Mouse (Mus musculus): Measurements from ENCODE around the gene Chid1. TPM values are rescaled to one million over a fixed set of nuclear protein-coding genes. Genes with fewer than 3 reads are reported as not detected.

Chid1 gene
- polyA plus RNA-seq (2015; fragmentation: Nextera tagmentation; extraction: Ambion mirVana), result 25.2 and 27.9 TPM in 2 replicates

DNA sequence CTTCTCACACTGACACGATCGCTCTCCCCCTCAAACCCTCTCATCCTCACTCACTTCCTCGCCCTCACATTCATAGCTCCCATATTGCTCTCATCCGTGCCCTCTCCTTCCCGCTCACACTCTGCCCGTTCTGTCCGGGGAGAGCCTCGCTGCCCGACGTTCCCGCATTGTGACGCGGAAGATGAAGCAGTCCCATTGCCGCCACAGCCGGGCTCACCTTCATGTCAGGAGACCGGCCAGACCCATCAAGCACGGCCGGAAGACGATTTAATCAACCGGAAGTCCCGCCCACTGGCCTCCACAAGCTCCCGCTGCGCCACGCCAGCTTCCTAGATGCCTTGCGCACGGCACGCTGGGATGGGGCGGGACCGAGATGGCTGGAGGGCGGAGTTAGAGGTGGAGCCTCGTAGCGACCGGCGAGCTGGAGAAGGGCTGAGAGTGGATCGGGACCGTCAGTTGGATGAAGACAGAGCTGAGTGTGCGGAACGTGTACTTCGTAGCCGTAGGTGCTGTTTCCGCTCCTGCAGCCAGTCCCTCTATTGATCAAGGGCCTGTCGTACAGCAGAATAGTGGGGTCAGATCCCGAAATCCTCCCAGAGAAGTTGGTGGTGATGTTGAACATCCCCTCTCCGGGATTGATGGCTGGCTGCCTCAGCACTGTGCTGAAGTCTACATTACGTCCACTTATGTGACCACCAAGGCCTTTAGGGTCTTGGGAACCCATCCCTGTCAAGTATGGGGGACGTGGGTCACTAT is at the start of gene Chid1:
Gene Chid1, minus strand, starts transcription at position 302 of the 756 bp plus-strand sequence.
- peak; percentile 89 for ATAC-seq (ENCODE audit: insufficient read depth)
- H3K4me3 ChIP-seq (replicated peaks), result peak within 1 kb of the TSS; percentile 71
- WGBS (ENCODE audit: insufficient replicate concordance), result 1% methylated on average over 46 of the region's 46 CpGs

DNA sequence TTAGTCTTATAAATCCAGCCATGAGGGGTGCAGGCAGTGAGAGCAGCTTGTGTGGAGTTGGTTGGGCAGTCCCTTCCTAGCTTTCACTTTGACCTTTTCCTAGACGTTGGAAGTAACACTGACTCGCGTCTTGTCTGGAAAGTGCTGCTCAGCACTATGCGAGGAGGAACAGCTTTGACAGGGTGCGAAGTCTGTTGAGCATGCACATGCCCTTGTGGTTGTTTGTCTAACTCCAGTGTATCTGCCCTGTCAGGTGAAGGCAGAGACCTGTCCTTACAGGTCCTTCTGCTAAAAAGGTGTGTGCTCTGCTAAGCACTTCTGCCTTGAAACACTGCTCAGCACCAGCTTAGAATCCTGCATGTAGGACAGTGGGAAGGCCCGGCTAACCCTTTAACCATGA is 49.2 kb upstream of the Chid1 start:
- H3K9ac ChIP-seq, result no peak overlapping the region
- H3K4me2 ChIP-seq, result no peak overlapping the region
- peaks cover 59% of the 10 kb centered on the region for H3K4me1 ChIP-seq (replicated peaks)
- H3K4me3 ChIP-seq (replicated peaks), result no peak overlapping the region
- no peaks in the 10 kb centered on the region for H3K9me3 ChIP-seq (replicated peaks)
- H3K36me3 ChIP-seq (replicated peaks), result peaks cover 45% of the 10 kb centered on the region
- H3K27ac ChIP-seq (replicated peaks), result peak overlapping the region; percentile 16; the same call in 1 of the 2 replicates
- H3K27me3 ChIP-seq, result no peaks in the 10 kb centered on the region
- 85% methylated on average over 6 of the region's 6 CpGs for WGBS (ENCODE audit: insufficient replicate concordance)
- no peak for ATAC-seq (ENCODE audit: insufficient read depth)

More for the DNA sequence above, at the start of gene Chid1:
- Histone ChIP-seq H3K9ac (peak within 1 kb of the TSS; percentile 72), H3K4me2 (peak within 1 kb of the TSS; percentile 90), H3K27ac (replicated peaks) (peak within 1 kb of the TSS; percentile 83), H3K4me1 (replicated peaks) (peaks cover 36% of the 10 kb centered on the region), H3K27me3 (no peaks in the 10 kb centered on the region), H3K9me3 (replicated peaks) (no peaks in the 10 kb centered on the region), H3K36me3 (replicated peaks) (0 out of 2 replicates have a peak, but pooled peaks cover 3% of the 10 kb centered on the region)

DNA sequence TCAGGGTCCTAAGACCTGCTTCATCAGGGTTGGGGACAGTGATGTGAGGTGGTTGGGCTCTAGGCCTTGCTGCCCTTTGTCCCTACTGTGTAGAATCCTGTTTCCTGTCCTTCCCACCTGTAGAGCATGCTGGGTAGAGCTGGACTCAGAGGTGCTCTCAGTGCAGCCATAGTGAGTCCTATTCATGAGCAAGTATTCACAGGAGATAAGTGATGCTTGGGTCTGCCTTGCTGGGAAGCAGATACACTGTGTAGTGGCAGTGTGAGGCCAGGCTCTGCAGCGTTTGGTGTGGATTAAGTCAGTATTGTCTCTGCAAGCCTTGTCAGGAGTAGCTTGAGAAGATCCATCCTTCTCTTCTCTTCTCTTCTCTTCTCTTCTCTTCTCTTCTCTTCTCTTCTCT is 46.2 kb upstream of the Chid1 start:
- peak overlapping the region; percentile 61 for H3K9ac ChIP-seq
- ATAC-seq (ENCODE audit: insufficient read depth), result peak; percentile 72
- H3K4me3 ChIP-seq (replicated peaks), result peak overlapping the region; percentile 30
- peak overlapping the region; percentile 95 for H3K27ac ChIP-seq (replicated peaks)
- H3K4me1 ChIP-seq (replicated peaks), result peaks cover 81% of the 10 kb centered on the region
- peaks cover 28% of the 10 kb centered on the region for H3K36me3 ChIP-seq (replicated peaks)
- no peaks in the 10 kb centered on the region for H3K27me3 ChIP-seq
- WGBS (ENCODE audit: insufficient replicate concordance), result 33% methylated on average over 1 of the region's 1 CpGs
- H3K9me3 ChIP-seq (replicated peaks), result no peaks in the 10 kb centered on the region
- H3K4me2 ChIP-seq, result peak overlapping the region; percentile 65

DNA sequence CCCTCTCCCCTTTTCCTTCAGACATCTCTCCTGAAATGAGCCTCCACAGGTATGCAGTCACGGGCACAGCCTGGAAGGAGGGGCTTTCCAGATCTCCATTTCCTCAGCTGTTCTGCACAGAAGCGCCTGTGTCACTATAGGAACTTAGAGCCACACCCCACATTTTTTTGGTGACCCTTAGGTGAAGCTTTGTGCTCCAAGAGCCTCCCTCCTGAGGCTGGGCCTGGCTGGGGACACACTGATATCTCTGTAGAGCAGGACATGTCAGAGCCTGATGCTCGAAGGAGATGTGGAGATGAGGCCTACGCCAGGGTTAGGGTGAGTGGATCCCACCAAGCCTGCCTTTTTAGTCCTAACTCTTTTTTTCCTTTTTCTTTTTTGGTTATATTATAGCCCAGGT is 45.6 kb upstream of the Chid1 start:
- Histone ChIP-seq H3K27ac (replicated peaks) (peak overlapping the region; percentile 95), H3K4me2 (peak overlapping the region; percentile 65), H3K9ac (peak overlapping the region; percentile 61; the same call in 1 of the 2 replicates), H3K27me3 (no peaks in the 10 kb centered on the region), H3K9me3 (replicated peaks) (no peaks in the 10 kb centered on the region), H3K4me1 (replicated peaks) (peaks cover 86% of the 10 kb centered on the region), H3K4me3 (replicated peaks) (peak overlapping the region; percentile 30), H3K36me3 (replicated peaks) (peaks cover 22% of the 10 kb centered on the region)
- WGBS (ENCODE audit: insufficient replicate concordance), result 11% methylated on average over 4 of the region's 4 CpGs
- peak; percentile 99 for ATAC-seq (ENCODE audit: insufficient read depth)

DNA sequence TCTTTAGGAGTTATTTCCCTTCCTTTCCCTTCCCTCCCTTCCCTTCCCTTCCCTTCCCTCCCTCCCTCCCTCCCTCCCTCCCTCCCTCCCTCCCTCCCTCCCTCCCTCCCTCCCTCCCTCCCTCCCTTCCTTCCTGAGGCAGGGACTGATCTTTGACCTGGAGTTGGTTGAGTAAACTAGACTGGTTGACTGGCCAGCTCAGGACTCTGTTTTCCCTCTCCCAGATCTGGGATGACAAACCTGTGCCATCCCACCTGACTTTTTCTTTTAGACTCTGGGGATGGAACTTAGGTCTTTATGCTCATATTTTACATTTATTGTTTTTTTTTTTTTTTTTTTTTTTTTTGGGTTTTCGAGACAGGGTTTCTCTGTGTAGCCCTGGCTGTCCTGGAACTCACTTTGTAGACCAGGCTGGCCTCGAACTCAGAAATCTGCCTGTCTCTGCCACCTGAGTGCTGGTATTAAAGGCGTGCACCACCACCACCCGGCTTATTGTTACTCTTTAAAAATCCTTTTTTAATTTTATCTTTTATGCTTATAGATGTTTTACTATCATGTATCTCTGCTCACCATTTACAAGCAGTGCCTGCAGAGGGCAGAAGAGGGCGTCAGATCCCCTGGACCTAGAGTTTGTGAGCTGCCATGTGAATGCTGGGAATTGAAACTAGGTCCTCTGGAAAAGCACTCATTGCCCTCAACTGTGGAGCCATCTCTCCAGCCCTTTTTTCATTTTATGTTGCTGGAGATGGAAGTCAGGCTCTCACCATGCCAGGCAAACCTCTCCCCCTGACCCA is 44.6 kb upstream of the Chid1 start:
- Histone ChIP-seq H3K27ac (replicated peaks) (peak overlapping the region; percentile 95), H3K4me2 (peak overlapping the region; percentile 65), H3K9me3 (replicated peaks) (no peaks in the 10 kb centered on the region), H3K36me3 (replicated peaks) (peaks cover 13% of the 10 kb centered on the region), H3K4me1 (replicated peaks) (peaks cover 95% of the 10 kb centered on the region), H3K4me3 (replicated peaks) (no peak overlapping the region), H3K27me3 (no peaks in the 10 kb centered on the region), H3K9ac (no peak overlapping the region; the same call in 1 of the 2 replicates)
- 73% methylated on average over 4 of the region's 5 CpGs for WGBS (ENCODE audit: insufficient replicate concordance)
- no peak for ATAC-seq (ENCODE audit: insufficient read depth)

DNA sequence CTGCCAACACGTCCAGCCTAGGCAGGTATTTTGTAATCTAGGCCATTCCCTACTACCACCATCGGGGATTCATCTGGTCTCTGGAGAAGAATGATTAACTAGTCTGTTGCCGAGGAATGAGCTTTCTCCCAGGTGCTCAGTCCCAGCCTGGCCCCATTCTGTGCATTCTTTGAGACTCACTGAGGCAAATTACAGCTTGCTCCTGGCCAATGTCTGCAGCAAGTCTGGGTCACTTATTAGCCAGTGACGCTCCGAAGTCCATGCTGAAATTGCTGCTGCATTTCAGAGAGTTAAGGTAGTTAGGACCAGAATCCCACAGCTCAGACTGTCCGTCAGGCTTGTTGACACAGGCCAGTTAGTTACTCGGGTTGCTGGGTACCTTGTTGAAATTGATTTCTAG is 41.7 kb upstream of the Chid1 start:
- no peaks in the 10 kb centered on the region for H3K27me3 ChIP-seq
- WGBS (ENCODE audit: insufficient replicate concordance), result 73% methylated on average over 7 of the region's 7 CpGs
- H3K9ac ChIP-seq, result no peak overlapping the region
- peaks cover 2% of the 10 kb centered on the region; the same call in 1 of the 2 replicates for H3K36me3 ChIP-seq (replicated peaks)
- H3K27ac ChIP-seq (replicated peaks), result peak overlapping the region; percentile 79
- peak; percentile 17 for ATAC-seq (ENCODE audit: insufficient read depth)
- peaks cover 96% of the 10 kb centered on the region for H3K4me1 ChIP-seq (replicated peaks)
- H3K9me3 ChIP-seq (replicated peaks), result no peaks in the 10 kb centered on the region
- no peak overlapping the region; the same call in 1 of the 2 replicates for H3K4me2 ChIP-seq
- H3K4me3 ChIP-seq (replicated peaks), result no peak overlapping the region

DNA sequence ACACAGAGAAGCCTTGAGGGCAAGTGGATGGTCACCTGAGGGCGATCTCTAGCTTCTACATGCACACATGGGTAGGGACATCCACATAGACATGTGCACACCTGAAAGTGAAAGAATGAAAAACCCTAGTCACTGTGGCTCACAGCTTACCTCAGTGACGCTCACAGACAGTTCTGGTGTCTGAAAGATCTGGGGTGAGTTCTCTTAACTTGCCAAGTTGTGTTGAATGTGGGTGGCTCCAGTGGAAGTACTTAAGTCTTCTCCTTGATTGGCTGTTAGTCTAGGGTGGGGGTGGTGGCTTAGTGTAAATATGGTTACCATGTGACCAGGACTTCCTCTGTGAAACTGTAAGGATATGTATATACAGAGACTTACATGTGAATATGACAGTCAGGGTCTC is 39.3 kb upstream of the Chid1 start:
- peaks cover 2% of the 10 kb centered on the region; the same call in 1 of the 2 replicates for H3K36me3 ChIP-seq (replicated peaks)

DNA sequence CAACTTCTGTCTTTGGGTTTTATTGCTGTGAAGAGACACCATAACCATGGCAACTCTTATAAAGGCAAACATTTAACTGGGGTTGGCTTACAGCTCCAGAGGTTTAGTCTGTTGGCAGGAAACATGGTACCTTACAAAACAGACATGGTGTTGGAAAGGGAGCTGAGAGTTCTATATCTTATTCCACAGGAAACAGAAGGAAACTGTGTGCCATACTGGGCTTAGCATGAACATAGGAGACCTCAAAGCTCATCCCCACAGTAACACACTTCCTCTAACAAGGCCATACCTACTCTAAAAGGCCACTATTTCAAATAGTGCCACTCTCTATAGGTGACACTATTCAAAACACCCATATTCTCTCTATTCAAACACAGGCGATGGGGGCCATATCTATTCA is 38.9 kb upstream of the Chid1 start:
- Histone ChIP-seq H3K4me2 (peak overlapping the region; percentile 2; the same call in 1 of the 2 replicates), H3K9ac (no peak overlapping the region), H3K36me3 (replicated peaks) (peaks cover 2% of the 10 kb centered on the region; the same call in 1 of the 2 replicates), H3K9me3 (replicated peaks) (no peaks in the 10 kb centered on the region), H3K27me3 (no peaks in the 10 kb centered on the region), H3K4me3 (replicated peaks) (no peak overlapping the region), H3K4me1 (replicated peaks) (peaks cover 91% of the 10 kb centered on the region), H3K27ac (replicated peaks) (peak overlapping the region; percentile 79)
- 73% methylated on average over 1 of the region's 1 CpGs for WGBS (ENCODE audit: insufficient replicate concordance)
- ATAC-seq (ENCODE audit: insufficient read depth), result no peak

More for the DNA sequence above, 39.3 kb upstream of the Chid1 start:
- H3K4me1 ChIP-seq (replicated peaks), result peaks cover 90% of the 10 kb centered on the region
- no peaks in the 10 kb centered on the region for H3K9me3 ChIP-seq (replicated peaks)
- 82% methylated on average over 2 of the region's 2 CpGs for WGBS (ENCODE audit: insufficient replicate concordance)
- no peak overlapping the region for H3K4me3 ChIP-seq (replicated peaks)
- peak overlapping the region; percentile 79 for H3K27ac ChIP-seq (replicated peaks)
- H3K4me2 ChIP-seq, result peak overlapping the region; percentile 2; the same call in 1 of the 2 replicates
- no peak overlapping the region for H3K9ac ChIP-seq
- H3K27me3 ChIP-seq, result no peaks in the 10 kb centered on the region
- no peak for ATAC-seq (ENCODE audit: insufficient read depth)

DNA sequence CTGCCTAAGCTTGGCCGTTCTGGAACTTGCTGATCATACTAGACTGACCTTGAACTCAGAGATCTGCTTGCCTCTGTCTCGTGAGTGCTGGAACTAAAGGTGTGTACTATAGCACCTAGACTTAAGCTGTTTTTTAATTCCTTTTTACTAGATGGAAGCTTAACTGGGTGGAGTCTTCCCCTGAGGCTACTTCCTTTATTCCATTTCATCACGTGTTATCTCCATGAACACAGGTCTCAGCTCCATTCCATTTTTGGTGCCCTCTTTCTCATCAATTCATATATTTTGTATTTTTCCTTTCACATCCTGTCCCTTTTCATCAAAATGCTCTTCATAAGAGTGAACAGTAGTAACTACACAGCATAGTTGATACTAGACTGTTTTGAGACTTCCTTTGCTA is 38.1 kb upstream of the Chid1 start:
- Histone ChIP-seq H3K4me2 (peak overlapping the region; percentile 31), H3K27ac (replicated peaks) (peak overlapping the region; percentile 68), H3K4me3 (replicated peaks) (no peak overlapping the region), H3K36me3 (replicated peaks) (peaks cover 2% of the 10 kb centered on the region; the same call in 1 of the 2 replicates), H3K9ac (0 out of 2 replicates have a peak overlapping the region, but pooled peaks have one; percentile 6), H3K9me3 (replicated peaks) (no peaks in the 10 kb centered on the region), H3K4me1 (replicated peaks) (peaks cover 91% of the 10 kb centered on the region), H3K27me3 (no peaks in the 10 kb centered on the region)
- ATAC-seq (ENCODE audit: insufficient read depth), result no peak
- WGBS (ENCODE audit: insufficient replicate concordance), result 38% methylated on average over 3 of the region's 3 CpGs

DNA sequence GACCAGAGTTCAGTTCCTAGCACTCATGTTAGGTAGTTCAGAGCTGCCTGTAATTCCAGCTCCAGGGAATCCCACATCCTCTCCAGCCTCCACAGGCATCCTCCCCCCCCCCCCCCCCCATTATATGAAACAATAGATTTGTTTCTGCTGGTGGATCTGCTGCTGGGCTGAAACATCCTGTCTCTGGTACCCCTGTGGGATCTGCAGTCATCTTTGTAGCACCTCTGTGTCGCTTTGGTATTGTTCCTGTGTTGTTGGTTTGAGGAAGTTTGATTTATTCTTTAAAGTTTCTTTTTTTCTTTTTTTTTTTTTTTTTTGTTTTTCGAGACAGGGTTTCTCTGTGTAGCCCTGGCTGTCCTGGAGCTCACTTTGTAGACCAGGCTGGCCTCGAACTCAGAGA is 35.8 kb upstream of the Chid1 start:
- no peak overlapping the region for H3K4me2 ChIP-seq
- no peaks in the 10 kb centered on the region for H3K9me3 ChIP-seq (replicated peaks)
- 76% methylated on average over 3 of the region's 3 CpGs for WGBS (ENCODE audit: insufficient replicate concordance)
- peaks cover 3% of the 10 kb centered on the region; the same call in 1 of the 2 replicates for H3K36me3 ChIP-seq (replicated peaks)
- H3K4me1 ChIP-seq (replicated peaks), result peaks cover 87% of the 10 kb centered on the region
- no peak overlapping the region for H3K4me3 ChIP-seq (replicated peaks)
- H3K27ac ChIP-seq (replicated peaks), result no peak overlapping the region
- ATAC-seq (ENCODE audit: insufficient read depth), result no peak
- no peaks in the 10 kb centered on the region for H3K27me3 ChIP-seq
- H3K9ac ChIP-seq, result no peak overlapping the region

DNA sequence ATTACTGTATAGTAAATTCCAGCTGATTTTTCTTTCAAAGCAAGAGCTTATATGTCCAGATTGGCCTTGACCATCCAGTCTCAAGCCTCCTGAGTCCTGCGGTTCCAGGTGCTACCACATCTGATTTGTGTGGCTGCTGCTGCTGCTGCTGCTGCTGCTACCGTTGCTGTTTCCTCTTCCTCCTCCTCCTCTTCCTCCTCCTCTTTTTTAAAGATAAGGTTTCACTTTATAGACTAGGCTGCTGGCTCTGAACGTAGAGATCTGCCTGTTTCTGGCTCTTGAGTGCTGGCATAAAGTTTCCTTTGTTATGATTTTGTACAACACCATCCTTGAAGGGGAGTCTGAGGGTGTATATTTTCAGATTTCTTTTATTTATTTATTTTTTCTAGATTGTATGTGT is 34.4 kb upstream of the Chid1 start:
- 10% methylated on average over 3 of the region's 3 CpGs for WGBS (ENCODE audit: insufficient replicate concordance)
- Histone ChIP-seq H3K9ac (no peak overlapping the region), H3K4me2 (peak overlapping the region; percentile 8; the same call in 1 of the 2 replicates), H3K4me1 (replicated peaks) (peaks cover 86% of the 10 kb centered on the region), H3K36me3 (replicated peaks) (peaks cover 13% of the 10 kb centered on the region; the same call in 1 of the 2 replicates), H3K27ac (replicated peaks) (no peak overlapping the region), H3K4me3 (replicated peaks) (no peak overlapping the region), H3K9me3 (replicated peaks) (no peaks in the 10 kb centered on the region), H3K27me3 (no peaks in the 10 kb centered on the region)
- no peak for ATAC-seq (ENCODE audit: insufficient read depth)
